Mouse (Mus musculus): ENCODE measurements around the gene Palm2. TPM values are rescaled to one million over a fixed set of nuclear protein-coding genes. Genes with fewer than 3 reads are reported as not detected.

Gene Palm2
- polyA plus RNA-seq, 2 experiments, result 0.03 to 0.06 TPM

DNA sequence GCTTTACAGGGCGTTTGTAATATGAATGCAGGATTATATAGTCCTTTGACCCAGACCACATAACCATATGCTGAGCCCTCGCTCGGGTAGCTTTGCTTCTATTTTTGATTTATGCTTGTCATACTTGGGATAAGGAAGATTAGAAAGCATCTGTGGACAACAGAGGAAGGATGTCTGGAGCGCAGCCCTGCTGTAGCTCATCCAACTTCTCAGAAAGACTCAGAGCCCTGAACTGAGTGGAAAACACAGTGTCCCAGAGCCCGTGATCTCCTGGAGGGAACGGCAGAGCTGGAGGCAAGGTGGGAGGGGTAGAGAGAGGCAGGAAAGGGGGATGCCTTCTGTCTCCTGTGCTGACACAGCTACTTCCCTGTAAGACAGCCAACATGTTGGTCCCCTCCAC lies 100.2 kb downstream of the Palm2 start:
- no peak overlapping the region for H3K4me2 ChIP-seq (ENCODE audit: low read depth)
- H3K27ac ChIP-seq, result no peak overlapping the region
- no peak overlapping the region for H3K4me3 ChIP-seq (ENCODE audit: insufficient read depth in 1 of 2, low read depth in 2 of 2, low read length in 2 of 2)
- H3K9me3 ChIP-seq (ENCODE audit: control insufficient read depth, low read length), result no peaks in the 10 kb centered on the region
- H3K36me3 ChIP-seq (replicated peaks; ENCODE audit: control insufficient read depth, insufficient read depth, low read depth), result no peaks in the 10 kb centered on the region
- ATAC-seq (ENCODE audit: insufficient read depth), result no peak
- TF ChIP-seq CTCF (IDR thresholded peaks at IDR 0.05; ENCODE audit: low read depth), result no peak
- TF ChIP-seq EP300 (IDR thresholded peaks at IDR 0.05; ENCODE audit: low read depth), result no peak
- no peaks in the 10 kb centered on the region for H3K4me1 ChIP-seq (replicated peaks; ENCODE audit: control insufficient read depth in 2 of 2, insufficient read depth in 2 of 2, low read length in 1 of 2)
- 58% methylated on average over 6 of the region's 6 CpGs for WGBS (ENCODE audit: insufficient replicate concordance)
- H3K27me3 ChIP-seq (ENCODE audit: control insufficient read depth, insufficient read depth, low read length), result no peaks in the 10 kb centered on the region
- DNase-seq (ENCODE audit: low read depth in 3 of 3, low spot score in 3 of 3), result no peak
- H3K9ac ChIP-seq (replicated peaks), result no peak overlapping the region

DNA sequence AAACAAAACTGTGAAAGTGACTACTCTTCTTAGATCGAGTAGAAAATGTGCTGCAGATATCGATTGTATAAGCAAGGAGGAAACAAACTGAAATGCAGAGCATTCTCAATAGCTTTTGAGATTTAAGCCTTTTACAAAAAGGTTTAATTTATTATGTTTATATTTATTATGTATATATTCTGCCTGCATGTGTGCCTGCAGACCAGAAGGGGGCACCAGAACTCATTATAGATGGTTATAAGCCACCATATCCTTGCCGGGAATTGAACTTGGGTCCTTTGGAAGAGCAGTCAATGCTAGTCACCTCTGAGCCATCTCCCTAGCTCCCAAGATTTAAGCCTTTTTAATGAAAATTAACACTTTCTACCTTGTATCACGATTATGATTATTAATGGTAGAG lies 101.0 kb downstream of the Palm2 start:
- TF ChIP-seq EP300 (IDR thresholded peaks at IDR 0.05; ENCODE audit: low read depth) (no peak), CTCF (IDR thresholded peaks at IDR 0.05; ENCODE audit: low read depth) (no peak; the same call in 1 of the 2 replicates)
- Histone ChIP-seq H3K4me1 (replicated peaks; ENCODE audit: control insufficient read depth in 2 of 2, insufficient read depth in 2 of 2, low read length in 1 of 2) (no peaks in the 10 kb centered on the region), H3K4me3 (ENCODE audit: insufficient read depth in 1 of 2, low read depth in 2 of 2, low read length in 2 of 2) (no peak overlapping the region), H3K4me2 (ENCODE audit: low read depth) (no peak overlapping the region), H3K9me3 (ENCODE audit: control insufficient read depth, low read length) (no peaks in the 10 kb centered on the region), H3K9ac (replicated peaks) (no peak overlapping the region), H3K27me3 (ENCODE audit: control insufficient read depth, insufficient read depth, low read length) (no peaks in the 10 kb centered on the region), H3K36me3 (replicated peaks; ENCODE audit: control insufficient read depth, insufficient read depth, low read depth) (no peaks in the 10 kb centered on the region), H3K27ac (no peak overlapping the region)
- WGBS (ENCODE audit: insufficient replicate concordance), result 65% methylated on average over 4 of the region's 4 CpGs
- DNase-seq (ENCODE audit: low read depth in 3 of 3, low spot score in 3 of 3), result no peak
- ATAC-seq (ENCODE audit: insufficient read depth), result no peak

DNA sequence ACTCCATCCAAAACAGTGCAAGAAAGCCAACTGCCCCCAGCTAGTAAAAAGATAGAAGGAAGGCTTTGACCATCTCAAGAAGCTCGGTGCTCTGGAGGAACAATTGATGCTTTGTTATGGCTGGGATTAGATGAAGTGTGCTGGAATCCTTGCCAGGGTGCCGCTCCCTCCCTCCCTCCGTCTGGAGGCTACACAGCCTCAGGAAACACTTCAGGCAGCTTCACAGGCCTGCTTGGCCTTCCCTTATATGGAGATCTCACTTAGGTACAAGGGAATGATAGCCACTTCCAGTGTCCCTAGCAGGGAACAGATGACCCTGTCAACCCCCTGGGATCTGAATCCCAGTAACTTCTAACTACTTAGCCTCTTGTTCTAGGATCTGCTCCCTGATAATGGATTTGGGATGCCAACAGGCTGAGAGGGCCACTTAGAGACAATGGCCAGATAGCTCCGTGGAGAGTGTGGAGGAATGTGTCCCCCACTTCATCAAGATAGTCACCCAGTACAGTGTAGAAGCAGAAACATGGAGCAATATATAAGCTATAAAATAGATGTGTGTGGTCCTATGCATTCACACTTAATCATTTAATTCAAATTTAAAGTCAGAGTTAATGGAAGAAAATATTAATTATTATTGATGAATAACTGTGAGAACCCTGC lies 104.1 kb downstream of the Palm2 start:
- H3K4me1 ChIP-seq (replicated peaks; ENCODE audit: control insufficient read depth in 2 of 2, insufficient read depth in 2 of 2, low read length in 1 of 2), result no peaks in the 10 kb centered on the region
- no peak for DNase-seq (ENCODE audit: low read depth in 3 of 3, low spot score in 3 of 3)
- H3K4me3 ChIP-seq (ENCODE audit: insufficient read depth in 1 of 2, low read depth in 2 of 2, low read length in 2 of 2), result no peak overlapping the region
- WGBS (ENCODE audit: insufficient replicate concordance), result 41% methylated on average over 4 of the region's 4 CpGs
- no peak overlapping the region for H3K27ac ChIP-seq
- no peak overlapping the region for H3K4me2 ChIP-seq (ENCODE audit: low read depth)
- H3K36me3 ChIP-seq (replicated peaks; ENCODE audit: control insufficient read depth, insufficient read depth, low read depth), result no peaks in the 10 kb centered on the region
- no peaks in the 10 kb centered on the region for H3K9me3 ChIP-seq (ENCODE audit: control insufficient read depth, low read length)
- no peak overlapping the region for H3K9ac ChIP-seq (replicated peaks)
- no peak for TF ChIP-seq EP300 (IDR thresholded peaks at IDR 0.05; ENCODE audit: low read depth)
- TF ChIP-seq CTCF (IDR thresholded peaks at IDR 0.05; ENCODE audit: low read depth), result no peak
- ATAC-seq (ENCODE audit: insufficient read depth), result no peak
- H3K27me3 ChIP-seq (ENCODE audit: control insufficient read depth, insufficient read depth, low read length), result no peaks in the 10 kb centered on the region

GRCm38 (mm10) chr4:57543692-57544256 lies 109.7 kb downstream of the Palm2 start:
- Histone ChIP-seq H3K9ac (replicated peaks) (no peak overlapping the region), H3K27me3 (ENCODE audit: control insufficient read depth, insufficient read depth, low read length) (no peaks in the 10 kb centered on the region), H3K27ac (no peak overlapping the region), H3K4me3 (ENCODE audit: insufficient read depth in 1 of 2, low read depth in 2 of 2, low read length in 2 of 2) (no peak overlapping the region), H3K9me3 (ENCODE audit: control insufficient read depth, low read length) (no peaks in the 10 kb centered on the region), H3K4me1 (replicated peaks; ENCODE audit: control insufficient read depth in 2 of 2, insufficient read depth in 2 of 2, low read length in 1 of 2) (no peaks in the 10 kb centered on the region), H3K4me2 (ENCODE audit: low read depth) (no peak overlapping the region), H3K36me3 (replicated peaks; ENCODE audit: control insufficient read depth, insufficient read depth, low read depth) (no peaks in the 10 kb centered on the region)
- DNase-seq (ENCODE audit: low read depth in 3 of 3, low spot score in 3 of 3) (no peak), ATAC-seq (ENCODE audit: insufficient read depth) (no peak)
- TF ChIP-seq CTCF (IDR thresholded peaks at IDR 0.05; ENCODE audit: low read depth), result no peak
- TF ChIP-seq EP300 (IDR thresholded peaks at IDR 0.05; ENCODE audit: low read depth), result no peak
- 10% methylated on average over 6 of the region's 6 CpGs for WGBS (ENCODE audit: insufficient replicate concordance)

DNA sequence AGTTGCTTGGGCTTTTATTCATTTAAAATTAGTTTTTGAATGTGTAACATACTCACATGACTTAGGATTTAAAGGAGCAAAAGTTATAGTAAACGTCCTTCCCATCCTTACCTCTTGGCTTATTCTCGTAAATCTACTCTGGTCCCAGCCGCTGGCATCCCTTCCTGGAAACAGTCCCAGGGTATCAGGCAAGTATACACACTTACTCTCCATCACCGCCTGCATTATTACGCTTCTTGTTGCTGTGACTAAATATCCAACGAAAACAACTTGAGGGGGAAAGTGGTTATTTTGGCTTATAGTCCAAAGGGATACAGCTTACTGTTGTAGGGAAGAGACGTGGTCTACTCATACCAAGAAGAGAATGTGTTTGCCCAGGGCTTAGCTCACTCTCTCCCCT lies 113.7 kb downstream of the Palm2 start:
- WGBS (ENCODE audit: insufficient replicate concordance), result 66% methylated on average over 7 of the region's 7 CpGs
- Histone ChIP-seq H3K4me1 (replicated peaks; ENCODE audit: control insufficient read depth in 2 of 2, insufficient read depth in 2 of 2, low read length in 1 of 2) (no peaks in the 10 kb centered on the region), H3K9ac (replicated peaks) (no peak overlapping the region), H3K9me3 (ENCODE audit: control insufficient read depth, low read length) (no peaks in the 10 kb centered on the region), H3K36me3 (replicated peaks; ENCODE audit: control insufficient read depth, insufficient read depth, low read depth) (no peaks in the 10 kb centered on the region), H3K4me2 (ENCODE audit: low read depth) (no peak overlapping the region), H3K27ac (no peak overlapping the region), H3K27me3 (ENCODE audit: control insufficient read depth, insufficient read depth, low read length) (no peaks in the 10 kb centered on the region), H3K4me3 (ENCODE audit: insufficient read depth in 1 of 2, low read depth in 2 of 2, low read length in 2 of 2) (no peak overlapping the region)
- TF ChIP-seq EP300 (IDR thresholded peaks at IDR 0.05; ENCODE audit: low read depth), result no peak
- no peak for TF ChIP-seq CTCF (IDR thresholded peaks at IDR 0.05; ENCODE audit: low read depth)
- ATAC-seq (ENCODE audit: insufficient read depth) (no peak), DNase-seq (ENCODE audit: low read depth in 3 of 3, low spot score in 3 of 3) (no peak)

All from liver, embryonic 14.5 days (tissue).